Mouse (Mus musculus) hindbrain, postnatal 0 days (tissue): ENCODE data around the gene Cpne4. TPM values are rescaled to one million over a fixed set of nuclear protein-coding genes. Genes with fewer than 3 reads are reported as not detected.

ENCODE experiments used
- ATAC-seq: fragments of 200-750 bp; cut with Nextera tagmentation; 2 replicates; pipeline ENCODE4 v1.8.0; 2017; ENCODE audit warnings: mild to moderate bottlenecking, moderate TSS enrichment, moderate library complexity
- DNase-seq: peaks from one replicate; pipeline ENCODE4 v3.0.0-alpha.2; 2015; ENCODE audit warnings: low spot score
- H3K27ac ChIP-seq: fragments of 300-500 bp; sonication (generic); 2 replicates; pipeline ENCODE4 v1.5.1; 2014; ENCODE audit warnings: mild to moderate bottlenecking
- H3K27me3 ChIP-seq: fragments of 300-500 bp; sonication (generic); 2 replicates; pipeline ENCODE4 v1.6.1; 2014; ENCODE audit warnings: low read length, mixed read lengths; ENCODE audit not compliant: insufficient read depth
- H3K36me3 ChIP-seq: fragments of 300-500 bp; sonication (generic); 2 replicates; pipeline ENCODE4 v1.6.1; 2014; ENCODE audit warnings: low read length, mixed read lengths; ENCODE audit not compliant: insufficient read depth
- H3K4me1 ChIP-seq: fragments of 300-500 bp; sonication (generic); 2 replicates; pipeline ENCODE4 v1.6.1; 2014; ENCODE audit warnings: antibody characterized with exemption, low read length, mixed read lengths; ENCODE audit not compliant: insufficient read depth
- H3K4me2 ChIP-seq: fragments of 300-500 bp; sonication (generic); 2 replicates; pipeline ENCODE4 v1.6.1; 2014; ENCODE audit warnings: low read depth, mild to moderate bottlenecking, low read length, moderate library complexity, mixed read lengths
- H3K4me3 ChIP-seq: fragments of 300-500 bp; sonication (generic); 2 replicates; pipeline ENCODE4 v1.5.1; 2014; ENCODE audit warnings: low read length
- H3K9ac ChIP-seq: fragments of 300-500 bp; sonication (generic); replicated peaks from 2 replicates; pipeline ENCODE4 v1.6.1; 2014; ENCODE audit warnings: mild to moderate bottlenecking, low read length, moderate library complexity, mixed read lengths
- H3K9me3 ChIP-seq: fragments of 300-500 bp; sonication (generic); 2 replicates; pipeline ENCODE4 v1.6.1; 2016; ENCODE audit warnings: low read length, mixed read lengths
- CTCF ChIP-seq: IDR thresholded peaks from 2 replicates; pipeline ENCODE4 v1.5.1; 2016; ENCODE audit warnings: antibody characterized with exemption, control low read depth, low read depth
- WGBS: fragments of 180-500 bp; shearing (Covaris S2); extraction: QIAGEN DNeasy Blood & Tissue Kit; methylation state at CpG from one replicate; pipeline ENCODE4 v1.1.7; 2014; 5-methylcytosine and 5-hydroxymethylcytosine counted together
- polyA plus RNA-seq: library from polyadenylated mRNA; unstranded; fragments of >200 nt; fragmentation: Nextera tagmentation; extraction: Ambion mirVana; gene quantifications from 2 replicates; pipeline ENCODE4 v1.2.1, GENCODE M21; 2015
- total RNA-seq: library from RNA; depleted of rRNA; stranded (reverse); fragments of >200 nt; gene quantifications from 2 replicates; pipeline ENCODE4 v1.2.3, GENCODE M21; 2014

Cpne4 gene
- total and polyA plus RNA-seq, 2 experiments from 2014 or later, result 10.9 to 19.3 TPM

DNA sequence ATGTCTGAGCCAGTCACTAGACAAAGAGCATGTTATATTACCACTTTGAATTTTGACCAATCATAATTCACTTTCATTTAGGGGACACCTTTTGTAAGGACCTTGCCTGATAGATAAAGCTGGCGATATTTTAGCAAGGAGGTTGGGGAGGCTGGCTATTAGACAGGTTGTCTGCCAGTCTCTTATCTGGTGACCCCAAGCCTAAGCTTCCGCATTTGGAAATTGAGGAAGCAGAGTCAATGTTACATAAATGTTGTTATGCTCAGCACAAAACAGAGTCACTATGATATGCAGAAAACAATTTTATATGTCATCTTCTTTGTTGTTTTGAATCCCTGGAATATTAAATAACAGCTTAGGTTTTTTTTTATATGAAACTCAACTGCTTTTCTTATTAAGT is 267.6 kb downstream of the Cpne4 start:
- no peak overlapping the region for H3K4me2 ChIP-seq
- no peaks in the 10 kb centered on the region for H3K9me3 ChIP-seq
- TF ChIP-seq CTCF, result no peak
- H3K9ac ChIP-seq, result no peak overlapping the region
- no peak overlapping the region for H3K27ac ChIP-seq
- H3K4me3 ChIP-seq, result no peak overlapping the region
- ATAC-seq, result no peak
- no peaks in the 10 kb centered on the region for H3K27me3 ChIP-seq
- DNase-seq, result no peak
- 89% methylated on average over 2 of the region's 2 CpGs for WGBS
- no peaks in the 10 kb centered on the region for H3K36me3 ChIP-seq
- H3K4me1 ChIP-seq, result no peaks in the 10 kb centered on the region

DNA sequence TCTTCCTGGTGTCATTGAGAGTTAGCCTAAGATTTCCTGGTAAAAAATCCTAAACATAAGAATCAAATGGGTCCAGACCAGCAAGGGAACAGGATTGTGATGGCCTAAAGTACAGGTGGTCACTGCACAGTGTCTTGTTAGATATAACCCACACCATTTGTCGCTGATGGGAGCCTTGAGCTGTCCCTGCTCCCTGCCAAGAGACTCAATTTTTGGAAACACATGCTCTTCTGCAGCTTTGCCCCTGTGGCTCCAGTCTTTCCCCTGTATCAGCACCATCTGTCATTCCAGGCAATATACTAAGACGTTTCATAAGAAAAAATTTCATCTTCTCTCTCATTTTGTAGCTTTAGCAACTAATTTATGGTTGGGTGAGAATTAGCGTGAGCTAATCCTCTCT is 281.6 kb downstream of the Cpne4 start:
- Histone ChIP-seq H3K4me1 (no peaks in the 10 kb centered on the region), H3K4me2 (no peak overlapping the region), H3K27ac (no peak overlapping the region), H3K9me3 (no peaks in the 10 kb centered on the region), H3K27me3 (no peaks in the 10 kb centered on the region), H3K9ac (no peak overlapping the region), H3K4me3 (no peak overlapping the region), H3K36me3 (no peaks in the 10 kb centered on the region)
- DNase-seq (no peak), ATAC-seq (no peak)
- WGBS, result 57% methylated on average over 3 of the region's 3 CpGs
- no peak for TF ChIP-seq CTCF

DNA sequence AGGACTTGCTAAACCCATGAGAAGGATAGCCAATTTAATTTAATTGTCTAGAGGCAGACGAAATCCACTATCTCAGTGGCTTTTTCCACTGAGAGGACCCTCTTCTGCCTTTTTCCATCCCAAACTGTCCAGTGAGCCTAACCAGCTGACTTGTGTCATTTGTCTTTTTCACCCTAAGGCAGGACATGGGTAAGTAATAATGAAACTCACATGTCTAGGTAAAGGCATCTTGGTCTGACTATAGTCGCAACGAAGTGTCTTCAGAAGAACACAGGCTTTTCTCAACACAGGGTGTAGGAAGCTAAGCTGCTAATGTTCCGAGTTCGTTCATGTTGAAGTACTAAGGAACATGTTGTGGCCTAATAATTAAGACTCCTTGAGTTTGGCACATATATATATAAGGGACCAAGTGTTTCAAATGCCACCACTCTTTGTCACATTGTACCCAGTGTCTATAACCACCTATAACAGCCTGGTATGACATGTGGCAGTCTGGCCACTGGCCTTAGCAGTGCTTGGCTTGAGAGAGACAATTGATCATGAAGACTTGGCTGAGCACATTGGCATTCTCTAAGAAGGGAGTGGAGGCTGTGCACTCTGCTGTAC is 286.0 kb downstream of the Cpne4 start:
- 89% methylated on average over 5 of the region's 5 CpGs for WGBS
- TF ChIP-seq CTCF, result no peak

GRCm38 (mm10) chr9:104837931-104838330 is 290.8 kb downstream of the Cpne4 start:
- 29% methylated on average over 1 of the region's 1 CpGs for WGBS
- H3K4me3 ChIP-seq, result no peak overlapping the region
- ATAC-seq (no peak), DNase-seq (no peak)
- no peaks in the 10 kb centered on the region for H3K36me3 ChIP-seq
- no peak for TF ChIP-seq CTCF
- no peak overlapping the region for H3K4me2 ChIP-seq
- H3K9me3 ChIP-seq, result no peaks in the 10 kb centered on the region
- H3K9ac ChIP-seq, result no peak overlapping the region
- H3K4me1 ChIP-seq, result no peaks in the 10 kb centered on the region
- no peak overlapping the region for H3K27ac ChIP-seq
- H3K27me3 ChIP-seq, result no peaks in the 10 kb centered on the region

More for the DNA sequence above, 286.0 kb downstream of the Cpne4 start:
- no peak overlapping the region for H3K27ac ChIP-seq
- H3K4me2 ChIP-seq, result no peak overlapping the region
- H3K36me3 ChIP-seq, result no peaks in the 10 kb centered on the region
- H3K27me3 ChIP-seq, result no peaks in the 10 kb centered on the region
- ATAC-seq (no peak), DNase-seq (no peak)
- H3K9ac ChIP-seq, result no peak overlapping the region
- no peak overlapping the region for H3K4me3 ChIP-seq
- H3K9me3 ChIP-seq, result no peaks in the 10 kb centered on the region
- H3K4me1 ChIP-seq, result no peaks in the 10 kb centered on the region

GRCm38 (mm10) chr9:104841278-104841677 is 294.2 kb downstream of the Cpne4 start:
- 50% methylated on average over 1 of the region's 1 CpGs for WGBS

GRCm38 (mm10) chr9:104845226-104845930 is 298.3 kb downstream of the Cpne4 start:
- H3K9me3 ChIP-seq, result no peaks in the 10 kb centered on the region
- no peak for TF ChIP-seq CTCF
- no peak overlapping the region for H3K9ac ChIP-seq
- H3K36me3 ChIP-seq, result no peaks in the 10 kb centered on the region
- no peaks in the 10 kb centered on the region for H3K4me1 ChIP-seq
- DNase-seq, result no peak
- WGBS, result 67% methylated on average over 2 of the region's 2 CpGs
- no peak overlapping the region for H3K4me2 ChIP-seq
- no peak for ATAC-seq
- no peak overlapping the region for H3K27ac ChIP-seq
- no peaks in the 10 kb centered on the region for H3K27me3 ChIP-seq
- H3K4me3 ChIP-seq, result no peak overlapping the region

More at GRCm38 (mm10) chr9:104841278-104841677, 294.2 kb downstream of the Cpne4 start:
- ATAC-seq (no peak), DNase-seq (peak; percentile 19)
- Histone ChIP-seq H3K4me2 (no peak overlapping the region), H3K27ac (no peak overlapping the region), H3K4me1 (no peaks in the 10 kb centered on the region), H3K4me3 (no peak overlapping the region), H3K9ac (no peak overlapping the region), H3K36me3 (no peaks in the 10 kb centered on the region), H3K27me3 (no peaks in the 10 kb centered on the region), H3K9me3 (no peaks in the 10 kb centered on the region)
- no peak for TF ChIP-seq CTCF

GRCm38 (mm10) chr9:104853701-104854100 is 306.6 kb downstream of the Cpne4 start:
- Histone ChIP-seq H3K9ac (no peak overlapping the region), H3K9me3 (no peaks in the 10 kb centered on the region), H3K4me1 (no peaks in the 10 kb centered on the region), H3K4me2 (no peak overlapping the region), H3K27ac (no peak overlapping the region), H3K36me3 (no peaks in the 10 kb centered on the region), H3K4me3 (no peak overlapping the region), H3K27me3 (no peaks in the 10 kb centered on the region)
- TF ChIP-seq CTCF, result no peak
- ATAC-seq, result no peak
- 45% methylated on average over 3 of the region's 3 CpGs for WGBS
- DNase-seq, result no peak
